Comparison of ENCODE assay signal across 22 mouse cellular contexts in the genomic region with DNA sequence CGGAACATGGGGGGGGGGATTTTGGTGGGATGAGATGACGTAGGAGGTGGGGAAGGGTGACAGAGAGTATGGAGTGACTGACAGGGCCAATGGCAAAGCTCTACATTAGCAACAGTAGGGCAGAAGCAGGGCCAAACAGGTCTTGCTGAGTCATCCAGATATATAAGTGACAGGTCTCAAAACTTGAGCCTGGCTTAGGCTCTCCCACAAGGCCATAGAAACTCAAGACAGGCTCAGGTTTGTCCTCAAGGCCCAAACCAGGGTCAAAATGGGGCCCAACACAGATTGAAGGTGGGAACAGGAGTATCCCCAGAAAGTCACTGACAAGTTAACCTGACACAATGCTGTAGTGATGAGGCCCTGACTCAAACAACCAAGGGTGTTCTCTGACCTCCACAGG.
DNase-seq lines count a peak whose midpoint lies in the region; ATAC-seq and TF ChIP-seq lines count a peak whose summit lies in the region.
"Had no signal": no experiment of that assay in that cellular context is flagged by ENCODE, and none has a peak within 500 bp of the region (broad histone marks: within the 10 kb centered on the region; RNA-seq: fewer than 3 reads in every experiment).

No protein-coding gene starts in this region.

- TF ChIP-seq RAD21 in CH12.LX (IDR thresholded peaks at IDR 0.05; ENCODE audit: low read depth, low read length), result no peak

- 0 out of 2 replicates have a peak, but pooled peaks cover 7% of the 10 kb centered on the region for H3K4me1 ChIP-seq in liver, embryonic 12.5 days
- no peaks in the 10 kb centered on the region; the same call in 1 of the 2 replicates for H3K4me1 ChIP-seq in liver, embryonic 11.5 days (replicated peaks; ENCODE audit: control insufficient read depth, insufficient read depth, low read length)
- H3K4me1 ChIP-seq in CH12.LX (ENCODE audit: control insufficient read depth in 1 of 2, insufficient read depth in 2 of 2), result peaks cover 3 to 29% of the 10 kb centered on the region in 2 experiments; a peak in 3 of 4 replicates
- H3K4me1 ChIP-seq: embryonic facial prominence, embryonic 13.5 days; forebrain, embryonic 12.5 days; forebrain, embryonic 15.5 days; hindbrain, embryonic 12.5 days; hindbrain, embryonic 15.5 days; intestine, embryonic 15.5 days had no signal

- H3K27ac ChIP-seq in liver, embryonic 12.5 days, result no peak overlapping the region
- H3K27ac ChIP-seq in liver, embryonic 11.5 days (ENCODE audit: low read depth, low read length), result no peak overlapping the region
- no peak overlapping the region for H3K27ac ChIP-seq in CH12.LX (ENCODE audit: insufficient read depth, low read depth)
- H3K27ac ChIP-seq: embryonic facial prominence, embryonic 13.5 days; forebrain, embryonic 12.5 days; forebrain, embryonic 15.5 days; hindbrain, embryonic 12.5 days; hindbrain, embryonic 15.5 days; intestine, embryonic 15.5 days had no signal

- dilution Hi-C loops in CH12.LX (cut with MboI; ENCODE audit: extremely low pct_ligation_motif_present, extremely low pct_unique_long_range_greater_than_20kb, low sequenced_read_pairs), result no loop called here

- H3K27me3 ChIP-seq in liver, embryonic 12.5 days (replicated peaks), result no peaks in the 10 kb centered on the region
- H3K27me3 ChIP-seq in liver, embryonic 11.5 days (replicated peaks; ENCODE audit: control insufficient read depth, insufficient read depth, low read length), result no peaks in the 10 kb centered on the region
- H3K27me3 ChIP-seq in CH12.LX (replicated peaks), result no peaks in the 10 kb centered on the region
- H3K27me3 ChIP-seq: embryonic facial prominence, embryonic 13.5 days; forebrain, embryonic 12.5 days; forebrain, embryonic 15.5 days; hindbrain, embryonic 12.5 days; hindbrain, embryonic 15.5 days; intestine, embryonic 15.5 days had no signal

- no peak for TF ChIP-seq EP300 in CH12.LX (IDR thresholded peaks at IDR 0.05; ENCODE audit: low read length)

- in situ Hi-C loops in CH12.LX (cut with MboI; ENCODE audit: low pct_ligation_motif_present, low pct_unique_long_range_greater_than_20kb, low sequenced_read_pairs), result no loop called here

- WGBS in liver, embryonic 12.5 days (ENCODE audit: insufficient replicate concordance), result 75% methylated on average over 2 of the region's 2 CpGs
- WGBS in liver, embryonic 11.5 days, result 98% methylated on average over 2 of the region's 2 CpGs

- no peak for TF ChIP-seq CTCF in CH12.LX (conservative IDR thresholded peaks at IDR 0.05 in 1 of 2, IDR thresholded peaks at IDR 0.05 in 1 of 2; ENCODE audit: low read depth in 2 of 2, low read length in 2 of 2)

- DNase-seq in liver, embryonic 11.5 days (ENCODE audit: low spot score), result no peak
- no peak for DNase-seq in CH12.LX (ENCODE audit: extremely low read depth)
- peak; percentile 55 for DNase-seq in adipocyte (ENCODE audit: low spot score)
- DNase-seq in lung, postnatal 36 days, result no peak
- DNase-seq in cerebellum, postnatal 36 days, result no peak
- DNase-seq: cerebellum, adult 18-20 months; cerebellum, adult 9-10 months; cerebellum, postnatal 14 days; gastrocnemius, postnatal 25 days; kidney, adult 18-20 months had no signal

- H3K9me3 ChIP-seq in liver, embryonic 12.5 days (replicated peaks), result no peaks in the 10 kb centered on the region
- H3K9me3 ChIP-seq in liver, embryonic 11.5 days (ENCODE audit: control insufficient read depth, low read length), result no peaks in the 10 kb centered on the region
- no peaks in the 10 kb centered on the region for H3K9me3 ChIP-seq in CH12.LX (replicated peaks; ENCODE audit: low read length)
- H3K9me3 ChIP-seq: embryonic facial prominence, embryonic 13.5 days; forebrain, embryonic 12.5 days; forebrain, embryonic 15.5 days; G1E; hindbrain, embryonic 12.5 days; hindbrain, embryonic 15.5 days; intestine, embryonic 15.5 days had no signal

- H3K4me3 ChIP-seq in liver, embryonic 12.5 days, result no peak overlapping the region
- no peak overlapping the region for H3K4me3 ChIP-seq in liver, embryonic 11.5 days (ENCODE audit: low read depth, low read length)
- H3K4me3 ChIP-seq in CH12.LX (replicated peaks in 1 of 3; ENCODE audit: low read depth in 2 of 3, low read length in 2 of 3, poor library complexity in 1 of 3), result no peak overlapping the region
- H3K4me3 ChIP-seq: embryonic facial prominence, embryonic 13.5 days; erythroblast, embryonic 14.5 days; forebrain, embryonic 12.5 days; forebrain, embryonic 15.5 days; hindbrain, embryonic 12.5 days; hindbrain, embryonic 15.5 days; intestine, embryonic 15.5 days had no signal

- no peak overlapping the region for H3K4me2 ChIP-seq in liver, embryonic 12.5 days
- no peak overlapping the region for H3K4me2 ChIP-seq in liver, embryonic 11.5 days
- H3K4me2 ChIP-seq in CH12.LX (ENCODE audit: insufficient read depth, low read depth, poor library complexity, severe bottlenecking), result no peak overlapping the region
- H3K4me2 ChIP-seq: embryonic facial prominence, embryonic 13.5 days; forebrain, embryonic 12.5 days; forebrain, embryonic 15.5 days; heart, embryonic 11.5 days; hindbrain, embryonic 12.5 days; hindbrain, embryonic 15.5 days; intestine, embryonic 15.5 days had no signal

- peak; percentile 40; the same call in 1 of the 2 replicates for ATAC-seq in liver, embryonic 12.5 days
- no peak for ATAC-seq in liver, embryonic 11.5 days (replicated peaks; ENCODE audit: low FRiP score)
- ATAC-seq: activated CD4-positive, CD25-positive, alpha-beta regulatory T cell, adult 4 months; CD4-positive, CD25-positive, alpha-beta regulatory T cell, adult 4 months; forebrain, embryonic 15.5 days; intestine, embryonic 15.5 days had no signal

- peaks cover 18% of the 10 kb centered on the region; the same call in 1 of the 2 replicates for H3K36me3 ChIP-seq in liver, embryonic 12.5 days
- H3K36me3 ChIP-seq in liver, embryonic 11.5 days (ENCODE audit: control insufficient read depth, insufficient read depth, low read length), result no peaks in the 10 kb centered on the region; the same call in 1 of the 2 replicates
- peaks cover 31 to 77% of the 10 kb centered on the region in 2 experiments for H3K36me3 ChIP-seq in CH12.LX (replicated peaks in 1 of 2; ENCODE audit: control insufficient read depth in 1 of 2, insufficient read depth in 1 of 2, low read length in 1 of 2)
- H3K36me3 ChIP-seq: forebrain, embryonic 12.5 days; forebrain, embryonic 15.5 days; hindbrain, embryonic 12.5 days; hindbrain, embryonic 15.5 days had no signal

- no peaks in the 10 kb centered on the region for H3K79me2 ChIP-seq in CH12.LX (replicated peaks; ENCODE audit: control insufficient read depth, extremely low read depth, insufficient read depth, poor library complexity, severe bottlenecking)

- no peak overlapping the region for H3K9ac ChIP-seq in liver, embryonic 12.5 days
- no peak overlapping the region for H3K9ac ChIP-seq in liver, embryonic 11.5 days (ENCODE audit: low read depth, low read length)
- H3K9ac ChIP-seq in CH12.LX (ENCODE audit: insufficient read depth, low read depth), result no peak overlapping the region; the same call in 1 of the 2 replicates
- H3K9ac ChIP-seq: embryonic facial prominence, embryonic 13.5 days; forebrain, embryonic 12.5 days; forebrain, embryonic 15.5 days; hindbrain, embryonic 12.5 days; hindbrain, embryonic 15.5 days; intestine, embryonic 15.5 days had no signal

- no peak for TF ChIP-seq POLR2A in CH12.LX (IDR thresholded peaks at IDR 0.05; ENCODE audit: low read depth, low read length)

TF ChIP-seq in CH12.LX, 34 proteins besides CTCF, POLR2A, EP300 and RAD21:
- TF ChIP-seq MAFK (IDR thresholded peaks at IDR 0.05; ENCODE audit: insufficient replicate concordance, low read length) (peak; percentile 82; the same call in 1 of the 2 replicates), MXI1 (IDR thresholded peaks at IDR 0.05; ENCODE audit: low read depth, low read length) (no peak), HCFC1 (IDR thresholded peaks at IDR 0.05; ENCODE audit: low read depth, low read length) (peak; percentile 22; the same call in 1 of the 2 replicates)
